Mouse (Mus musculus) small intestine, adult 2 months (tissue): ENCODE results near the gene Rab19.

Source experiments
- CTCF ChIP-seq: fragments of 200-500 bp; IDR thresholded peaks from 2 replicates; pipeline ENCODE4 v1.5.1; 2012; ENCODE audit warnings: low read depth, mild to moderate bottlenecking, control low read depth, inconsistent platforms, low read length, moderate library complexity, mixed read lengths; ENCODE audit not compliant: insufficient replicate concordance, insufficient read length; ENCODE audit errors: extremely low read depth
- POLR2A ChIP-seq: fragments of 200-500 bp; IDR thresholded peaks from 2 replicates; pipeline ENCODE4 v1.6.1; 2012; ENCODE audit warnings: low read depth, mild to moderate bottlenecking, control low read depth, inconsistent platforms, low read length, moderate library complexity

- TF ChIP-seq POLR2A (no peak), CTCF (no peak)
These were observed 54.0 kb downstream of the Rab19 start for GRCm38 (mm10) chr6:39434886-39435492.
